Mouse (Mus musculus) C2C12 (cell line): ENCODE measurements around the gene Fxr2. TPM values are rescaled to one million over a fixed set of nuclear protein-coding genes. Genes with fewer than 3 reads are reported as not detected.
"Not testable (repeated sequence)": the region's sequence is repeated elsewhere in the genome, so short reads cannot be mapped to it uniquely, and the experiment has no call there.

Experiments
- H3K27me3 ChIP-seq: one replicate; pipeline ENCODE4 v1.6.1; 2011; ENCODE audit not compliant: control insufficient read depth, insufficient read depth, insufficient read length
- H3K36me3 ChIP-seq: one replicate; pipeline ENCODE4 v1.6.1; 2011; ENCODE audit not compliant: control insufficient read depth, insufficient read depth
- H3K4me3 ChIP-seq: one replicate; pipeline ENCODE4 v1.5.1; 2011; ENCODE audit warnings: mild to moderate bottlenecking, control low read depth; ENCODE audit not compliant: poor library complexity, insufficient read depth, severe bottlenecking
- H3K79me2 ChIP-seq: one replicate; pipeline ENCODE4 v1.6.1; 2011; ENCODE audit not compliant: control insufficient read depth, insufficient read depth
- H3K79me3 ChIP-seq: one replicate; pipeline ENCODE4 v1.6.1; 2011; ENCODE audit warnings: low read depth, control low read depth
- H3ac ChIP-seq: one replicate; pipeline ENCODE3; 2011; ENCODE audit warnings: low read depth; ENCODE audit not compliant: control insufficient read depth, insufficient read length
- CEBPB ChIP-seq: IDR thresholded peaks from one replicate; pipeline ENCODE4 v1.6.1; 2011; ENCODE audit warnings: low read depth, mild to moderate bottlenecking, control low read depth, moderate library complexity
- CTCF ChIP-seq: IDR thresholded peaks from one replicate; pipeline ENCODE4 v1.5.1; 2011; ENCODE audit not compliant: control insufficient read depth, insufficient read depth, insufficient read length
- FOSL1 ChIP-seq: IDR thresholded peaks from one replicate; pipeline ENCODE4 v1.8.0; 2011; ENCODE audit warnings: mild to moderate bottlenecking, low read length; ENCODE audit not compliant: poor library complexity, insufficient read depth, severe bottlenecking
- MAX ChIP-seq: IDR thresholded peaks from one replicate; pipeline ENCODE4 v1.6.1; 2011; ENCODE audit warnings: mild to moderate bottlenecking, control low read depth
- MYOD1 ChIP-seq: IDR thresholded peaks from one replicate; pipeline ENCODE4 v1.6.1; 2011; ENCODE audit warnings: low read depth; ENCODE audit not compliant: control insufficient read depth, insufficient read length
- MYOG ChIP-seq: IDR thresholded peaks from one replicate; pipeline ENCODE4 v1.6.1; 2011; ENCODE audit not compliant: control insufficient read depth, insufficient read length; ENCODE audit errors: extremely low read depth
- USF1 ChIP-seq: IDR thresholded peaks from one replicate; pipeline ENCODE4 v1.6.1; 2011; ENCODE audit warnings: low read depth, mild to moderate bottlenecking, control low read depth, moderate library complexity
- microRNA-seq: library from miRNA; unstranded; fragments of <30 nt; microRNA quantifications from one replicate; pipeline ENCODE4, GENCODE M21; 2019; ENCODE audit warnings: borderline microRNAs expressed
- polyA plus RNA-seq: library from polyadenylated mRNA; unstranded; fragments of >200 nt; fragmentation: generic; extraction: Trizol; gene quantifications from one replicate; pipeline ENCODE4 v1.2.1, GENCODE M21; 2012; ENCODE audit warnings: missing spikeins

Gene Fxr2
- polyA plus RNA-seq, 1 experiment, result 96.0 TPM

DNA sequence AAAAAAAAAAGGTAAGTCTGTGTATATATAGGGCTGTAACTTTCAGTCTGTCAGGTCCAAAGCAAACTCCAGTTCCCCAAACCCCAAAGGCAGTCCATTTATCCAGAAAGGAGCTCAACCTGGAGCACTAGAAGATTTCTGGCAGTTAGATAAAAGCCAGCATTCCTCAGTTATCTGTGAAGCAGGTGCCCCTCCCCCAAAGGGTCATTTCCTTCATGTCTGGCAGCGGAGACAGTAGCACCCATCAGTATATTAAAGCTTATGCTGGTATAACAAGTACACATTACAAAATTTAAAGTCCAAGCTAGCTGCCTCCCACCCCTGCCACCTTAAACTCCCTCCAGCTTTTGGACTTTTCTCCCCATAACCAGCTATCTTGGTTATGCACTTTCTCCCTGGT, 66.8 kb downstream of the Fxr2 start:
- Histone ChIP-seq H3K79me2 (no peaks in the 10 kb centered on the region), H3K79me3 (no peaks in the 10 kb centered on the region), H3ac (no peak overlapping the region), H3K27me3 (no peaks in the 10 kb centered on the region), H3K4me3 (no peak overlapping the region), H3K36me3 (no peaks in the 10 kb centered on the region)
- no peak for TF ChIP-seq CEBPB
- TF ChIP-seq MYOD1, result no peak
- no peak for TF ChIP-seq MAX
- no peak for TF ChIP-seq USF1
- TF ChIP-seq FOSL1, result no peak
- TF ChIP-seq CTCF, result no peak
- TF ChIP-seq MYOG, result no peak

DNA sequence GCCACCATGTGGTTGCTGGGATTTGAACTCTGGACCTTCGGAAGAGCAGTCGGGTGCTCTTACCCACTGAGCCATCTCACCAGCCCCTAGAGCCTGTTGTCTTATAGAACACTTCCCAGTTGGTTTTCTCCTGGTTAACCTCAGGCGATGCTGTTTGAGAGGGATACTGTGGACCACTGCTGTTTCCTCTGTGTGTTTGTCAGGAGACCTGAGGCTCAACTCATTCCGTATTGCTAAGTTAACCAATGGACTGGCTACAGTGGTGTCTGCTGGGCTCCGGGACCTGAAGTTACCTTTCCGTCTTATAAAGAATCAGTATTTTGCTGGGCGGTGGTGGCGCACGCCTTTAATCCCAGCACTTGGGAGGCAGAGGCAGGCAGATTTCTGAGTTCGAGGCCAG, 70.1 kb downstream of the Fxr2 start:
- not testable (repeated sequence) for H3K36me3 ChIP-seq, H3K79me3 ChIP-seq, H3K4me3 ChIP-seq, H3ac ChIP-seq, H3K79me2 ChIP-seq, H3K27me3 ChIP-seq

Small RNAs within 50 kb of the gene (microRNA-seq; reads per million reads assigned to microRNA genes)
- gene Mir1934, result 5.2 reads per million, percentile 53 among the genes with 10 or more reads in this experiment
- gene Mir467f, result not detected

Other genes starting within 250 kb of the Fxr2 start
- gene Naa38, start 237.5 kb upstream of the Fxr2 start, polyA plus RNA-seq, result 229 TPM
- 22.8 TPM for gene Cyb5d1, start 237.4 kb upstream of the Fxr2 start, polyA plus RNA-seq
- gene Tmem88, start 234.8 kb upstream of the Fxr2 start, polyA plus RNA-seq, result 0.16 TPM
- gene Kdm6b, start 219.3 kb upstream of the Fxr2 start, polyA plus RNA-seq, result 9.0 TPM
- 0.14 TPM for gene Dnah2, start 83.9 kb upstream of the Fxr2 start, polyA plus RNA-seq
- gene Efnb3, start 72.8 kb upstream of the Fxr2 start, polyA plus RNA-seq, result 0.61 TPM
- gene Wrap53, start 52.7 kb upstream of the Fxr2 start, polyA plus RNA-seq, result 21.9 TPM
- gene Trp53, start 52.6 kb upstream of the Fxr2 start, polyA plus RNA-seq, result 226 TPM
- 0.20 TPM for gene Atp1b2, start 27.0 kb upstream of the Fxr2 start, polyA plus RNA-seq
- 0.18 TPM for gene Shbg, start 15.1 kb upstream of the Fxr2 start, polyA plus RNA-seq
- 3.8 TPM for gene Sat2, start 11.0 kb upstream of the Fxr2 start, polyA plus RNA-seq
- gene Sox15, start 22.3 kb downstream of the Fxr2 start, polyA plus RNA-seq, result 0.08 TPM
- 95.8 TPM for gene Mpdu1, start 29.7 kb downstream of the Fxr2 start, polyA plus RNA-seq
- gene Cd68, start 33.2 kb downstream of the Fxr2 start, polyA plus RNA-seq, result 1.5 TPM
- gene Eif4a1, start 39.4 kb downstream of the Fxr2 start, polyA plus RNA-seq, result 1,304 TPM
- gene Senp3, start 49.1 kb downstream of the Fxr2 start, polyA plus RNA-seq, result 89.0 TPM
- gene Tnfsf13, start 52.8 kb downstream of the Fxr2 start, polyA plus RNA-seq, result 0.28 TPM
- gene Tnfsf12, start 62.9 kb downstream of the Fxr2 start, polyA plus RNA-seq, result 6.4 TPM
- gene Tnfsfm13, start 63.1 kb downstream of the Fxr2 start, polyA plus RNA-seq, result 1.5 TPM
- 84.2 TPM for gene Polr2a, start 125.6 kb downstream of the Fxr2 start, polyA plus RNA-seq
- gene Slc35g3, start 129.0 kb downstream of the Fxr2 start, polyA plus RNA-seq, result 0.08 TPM
- 3.0 TPM for gene Zbtb4, start 132.9 kb downstream of the Fxr2 start, polyA plus RNA-seq
- gene Chrnb1, start 163.0 kb downstream of the Fxr2 start, polyA plus RNA-seq, result 37.7 TPM
- 4.2 TPM for gene Fgf11, start 168.9 kb downstream of the Fxr2 start, polyA plus RNA-seq
- 0.32 TPM for gene Tmem102, start 172.6 kb downstream of the Fxr2 start, polyA plus RNA-seq
- gene Gm39566, start 182.3 kb downstream of the Fxr2 start, polyA plus RNA-seq, result not detected
- not detected for gene Spem2, start 185.5 kb downstream of the Fxr2 start, polyA plus RNA-seq
- not detected for gene Spem1, start 189.2 kb downstream of the Fxr2 start, polyA plus RNA-seq
- gene Nlgn2, start 204.8 kb downstream of the Fxr2 start, polyA plus RNA-seq, result 10.7 TPM
- gene Tmem256, start 205.5 kb downstream of the Fxr2 start, polyA plus RNA-seq, result 260 TPM
- 82.7 TPM for gene Plscr3, start 213.4 kb downstream of the Fxr2 start, polyA plus RNA-seq
- gene Tnk1, start 225.7 kb downstream of the Fxr2 start, polyA plus RNA-seq, result not detected
- not detected for gene Tmem95, start 245.0 kb downstream of the Fxr2 start, polyA plus RNA-seq
- 17.2 TPM for gene Kctd11, start 248.4 kb downstream of the Fxr2 start, polyA plus RNA-seq